Mouse (Mus musculus): Measurements from ENCODE around the gene Trp53bp1. TPM values are rescaled to one million over a fixed set of nuclear protein-coding genes. Genes with fewer than 3 reads are reported as not detected.

Gene Trp53bp1
- total and polyA plus RNA-seq, 3 experiments: 38.0 to 68.7 (median 55.2) TPM

DNA sequence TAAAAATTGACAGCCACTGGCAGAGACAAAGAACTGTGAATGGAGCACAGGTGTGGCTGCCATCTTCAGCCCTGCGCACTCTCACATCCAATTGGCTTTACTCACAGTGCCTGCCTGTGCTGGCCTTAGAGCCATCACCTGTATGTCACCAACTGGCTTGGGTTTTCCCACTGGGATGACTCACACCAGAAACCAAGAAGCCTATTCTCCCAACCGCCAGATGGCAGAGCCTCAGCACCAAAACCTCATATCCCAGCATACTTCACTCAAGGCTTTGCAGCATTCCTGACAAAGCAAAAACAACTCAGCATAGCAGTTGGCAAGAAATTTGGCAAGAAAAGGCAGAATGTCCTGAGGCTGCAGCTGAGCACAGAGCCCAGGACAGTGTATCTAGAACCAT lies 48.2 kb downstream of the Trp53bp1 start:
- no peak overlapping the region for H3K4me2 ChIP-seq (ENCODE audit: insufficient read depth, low read depth, poor library complexity, severe bottlenecking)
- H3K4me1 ChIP-seq (ENCODE audit: control insufficient read depth in 1 of 2, insufficient read depth in 2 of 2): no peaks in the 10 kb centered on the region
- H3K9ac ChIP-seq (ENCODE audit: insufficient read depth, low read depth): no peak overlapping the region
- H3K9me3 ChIP-seq (replicated peaks; ENCODE audit: low read length): no peaks in the 10 kb centered on the region
- no peak overlapping the region for H3K27ac ChIP-seq (ENCODE audit: insufficient read depth, low read depth)
- no peaks in the 10 kb centered on the region for H3K79me2 ChIP-seq (replicated peaks; ENCODE audit: control insufficient read depth, extremely low read depth, insufficient read depth, poor library complexity, severe bottlenecking)
- TF ChIP-seq TCF12 (IDR thresholded peaks at IDR 0.05; ENCODE audit: low read depth, low read length) (no peak), E2F4 (IDR thresholded peaks at IDR 0.05; ENCODE audit: insufficient replicate concordance, low read depth, low read length) (no peak), ELF1 (IDR thresholded peaks at IDR 0.05; ENCODE audit: low read depth, low read length) (no peak)
- dilution Hi-C loops (cut with MboI; ENCODE audit: extremely low pct_ligation_motif_present, extremely low pct_unique_long_range_greater_than_20kb, low sequenced_read_pairs) (no loop called here), in situ Hi-C loops (cut with MboI; ENCODE audit: low pct_ligation_motif_present, low pct_unique_long_range_greater_than_20kb, low sequenced_read_pairs) (no loop called here)
- no peaks in the 10 kb centered on the region for H3K27me3 ChIP-seq (replicated peaks)
- H3K36me3 ChIP-seq (replicated peaks in 1 of 2; ENCODE audit: control insufficient read depth in 1 of 2, insufficient read depth in 1 of 2, low read length in 1 of 2): peaks cover 53 to 86% of the 10 kb centered on the region in 2 experiments
- no peak for DNase-seq (ENCODE audit: extremely low read depth)
- H3K4me3 ChIP-seq (replicated peaks in 1 of 3; ENCODE audit: low read depth in 2 of 3, low read length in 2 of 3, poor library complexity in 1 of 3): no peak overlapping the region

DNA sequence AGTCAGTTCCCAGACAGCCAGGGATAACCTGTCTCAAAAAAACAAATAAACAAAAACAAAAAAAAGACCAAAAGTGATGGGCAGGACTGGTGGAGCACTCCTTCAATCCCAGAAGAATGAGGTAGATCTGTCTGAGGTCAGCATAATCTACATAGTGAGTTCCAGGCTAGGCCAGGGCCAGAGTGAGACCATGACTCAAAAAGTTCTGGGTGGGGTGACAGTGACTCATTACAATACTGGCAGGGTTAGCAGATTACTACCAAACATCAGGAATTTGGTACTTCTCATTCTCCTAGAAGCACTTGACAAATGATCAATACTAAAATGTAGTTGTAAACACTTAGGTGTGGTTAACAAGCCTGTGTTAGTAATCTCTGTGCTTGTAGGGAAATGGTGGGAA lies 51.2 kb downstream of the Trp53bp1 start:
- Histone ChIP-seq H3K79me2 (replicated peaks; ENCODE audit: control insufficient read depth, extremely low read depth, insufficient read depth, poor library complexity, severe bottlenecking) (no peaks in the 10 kb centered on the region), H3K27ac (ENCODE audit: insufficient read depth, low read depth) (no peak overlapping the region), H3K9ac (ENCODE audit: insufficient read depth, low read depth) (no peak overlapping the region), H3K27me3 (replicated peaks) (no peaks in the 10 kb centered on the region), H3K9me3 (replicated peaks; ENCODE audit: low read length) (no peaks in the 10 kb centered on the region), H3K4me1 (ENCODE audit: control insufficient read depth in 1 of 2, insufficient read depth in 2 of 2) (no peaks in the 10 kb centered on the region), H3K36me3 (replicated peaks in 1 of 2; ENCODE audit: control insufficient read depth in 1 of 2, insufficient read depth in 1 of 2, low read length in 1 of 2) (peaks cover 47 to 87% of the 10 kb centered on the region in 2 experiments), H3K4me2 (ENCODE audit: insufficient read depth, low read depth, poor library complexity, severe bottlenecking) (no peak overlapping the region), H3K4me3 (replicated peaks in 1 of 3; ENCODE audit: low read depth in 2 of 3, low read length in 2 of 3, poor library complexity in 1 of 3) (no peak overlapping the region)
- peak; percentile 56; the same call in 1 of the 2 replicates for TF ChIP-seq JUND (conservative IDR thresholded peaks at IDR 0.05; ENCODE audit: low read depth, low read length)
- 0 out of 2 replicates have a peak, but pooled peaks have one; percentile 4 for TF ChIP-seq JUN (IDR thresholded peaks at IDR 0.05; ENCODE audit: insufficient read depth, low read depth, low read length)
- no peak for TF ChIP-seq MAZ (IDR thresholded peaks at IDR 0.05; ENCODE audit: low read depth, low read length)
- TF ChIP-seq EP300 (IDR thresholded peaks at IDR 0.05; ENCODE audit: low read length): 0 out of 2 replicates have a peak, but pooled peaks have one; percentile 15
- TF ChIP-seq HCFC1 (IDR thresholded peaks at IDR 0.05; ENCODE audit: low read depth, low read length): no peak
- no peak for TF ChIP-seq USF1 (IDR thresholded peaks at IDR 0.05; ENCODE audit: low read depth, low read length)
- peak; percentile 67 for TF ChIP-seq IRF4 (IDR thresholded peaks at IDR 0.05; ENCODE audit: low read depth, low read length)
- no peak for TF ChIP-seq MYC (IDR thresholded peaks at IDR 0.05; ENCODE audit: low read depth, low read length)
- no peak for TF ChIP-seq RAD21 (IDR thresholded peaks at IDR 0.05; ENCODE audit: low read depth, low read length)
- dilution Hi-C loops (cut with MboI; ENCODE audit: extremely low pct_ligation_motif_present, extremely low pct_unique_long_range_greater_than_20kb, low sequenced_read_pairs): no loop called here
- in situ Hi-C loops (cut with MboI; ENCODE audit: low pct_ligation_motif_present, low pct_unique_long_range_greater_than_20kb, low sequenced_read_pairs): no loop called here
- peak; percentile 6 for DNase-seq (ENCODE audit: extremely low read depth)

DNA sequence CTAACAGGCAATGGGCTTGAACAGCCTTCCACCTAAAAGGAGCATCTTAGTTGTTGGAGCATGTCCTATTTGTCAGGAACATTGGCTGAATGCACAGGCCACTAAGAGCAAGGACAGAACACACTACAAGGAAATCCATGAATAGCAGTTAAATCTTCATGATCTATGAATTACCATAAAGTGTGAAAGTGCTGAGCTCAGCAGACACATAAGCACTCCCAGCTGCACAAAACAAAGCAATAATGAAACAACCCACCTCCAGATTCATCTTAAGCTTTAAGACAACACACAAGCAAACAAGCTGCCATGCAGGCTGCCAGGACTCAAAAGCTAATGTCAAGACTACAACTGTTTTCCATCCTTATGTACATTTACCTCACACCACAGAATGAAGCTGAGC lies 52.0 kb downstream of the Trp53bp1 start:
- in situ Hi-C loops (cut with MboI; ENCODE audit: low pct_ligation_motif_present, low pct_unique_long_range_greater_than_20kb, low sequenced_read_pairs): no loop called here
- Histone ChIP-seq H3K9me3 (replicated peaks; ENCODE audit: low read length) (no peaks in the 10 kb centered on the region), H3K36me3 (replicated peaks in 1 of 2; ENCODE audit: control insufficient read depth in 1 of 2, insufficient read depth in 1 of 2, low read length in 1 of 2) (peaks cover 52 to 90% of the 10 kb centered on the region in 2 experiments), H3K4me2 (ENCODE audit: insufficient read depth, low read depth, poor library complexity, severe bottlenecking) (no peak overlapping the region), H3K4me1 (ENCODE audit: control insufficient read depth in 1 of 2, insufficient read depth in 2 of 2) (no peaks in the 10 kb centered on the region), H3K4me3 (replicated peaks in 1 of 3; ENCODE audit: low read depth in 2 of 3, low read length in 2 of 3, poor library complexity in 1 of 3) (no peak overlapping the region), H3K79me2 (replicated peaks; ENCODE audit: control insufficient read depth, extremely low read depth, insufficient read depth, poor library complexity, severe bottlenecking) (no peaks in the 10 kb centered on the region; the same call in 1 of the 2 replicates), H3K27me3 (replicated peaks) (no peaks in the 10 kb centered on the region), H3K9ac (ENCODE audit: insufficient read depth, low read depth) (no peak overlapping the region), H3K27ac (ENCODE audit: insufficient read depth, low read depth) (no peak overlapping the region)
- TF ChIP-seq MAFK (IDR thresholded peaks at IDR 0.05; ENCODE audit: insufficient replicate concordance, low read length) (peak; percentile 67; the same call in 1 of the 2 replicates), CHD2 (IDR thresholded peaks at IDR 0.05; ENCODE audit: low read length) (no peak), USF2 (conservative IDR thresholded peaks at IDR 0.05; ENCODE audit: low read depth, low read length) (no peak)
- dilution Hi-C loops (cut with MboI; ENCODE audit: extremely low pct_ligation_motif_present, extremely low pct_unique_long_range_greater_than_20kb, low sequenced_read_pairs): no loop called here
- no peak for DNase-seq (ENCODE audit: extremely low read depth)
